Mouse (Mus musculus): ENCODE measurements around the gene Spata48.
A peak's percentile ranks its signal among the peaks of the same experiment; 100 is the strongest.

Gene Spata48

GRCm38 (mm10) chr11:11536295-11536694 lies 74.4 kb downstream of the Spata48 start:
- no peak for DNase-seq (ENCODE audit: low spot score in 2 of 2)

- no peak for DNase-seq (ENCODE audit: low spot score in 2 of 2)
Observed at GRCm38 (mm10) chr11:11545948-11546347, 84.1 kb downstream of the Spata48 start.

GRCm38 (mm10) chr11:11546903-11547511 lies 85.1 kb downstream of the Spata48 start:
- no peak for DNase-seq (ENCODE audit: low spot score in 2 of 2)

DNA sequence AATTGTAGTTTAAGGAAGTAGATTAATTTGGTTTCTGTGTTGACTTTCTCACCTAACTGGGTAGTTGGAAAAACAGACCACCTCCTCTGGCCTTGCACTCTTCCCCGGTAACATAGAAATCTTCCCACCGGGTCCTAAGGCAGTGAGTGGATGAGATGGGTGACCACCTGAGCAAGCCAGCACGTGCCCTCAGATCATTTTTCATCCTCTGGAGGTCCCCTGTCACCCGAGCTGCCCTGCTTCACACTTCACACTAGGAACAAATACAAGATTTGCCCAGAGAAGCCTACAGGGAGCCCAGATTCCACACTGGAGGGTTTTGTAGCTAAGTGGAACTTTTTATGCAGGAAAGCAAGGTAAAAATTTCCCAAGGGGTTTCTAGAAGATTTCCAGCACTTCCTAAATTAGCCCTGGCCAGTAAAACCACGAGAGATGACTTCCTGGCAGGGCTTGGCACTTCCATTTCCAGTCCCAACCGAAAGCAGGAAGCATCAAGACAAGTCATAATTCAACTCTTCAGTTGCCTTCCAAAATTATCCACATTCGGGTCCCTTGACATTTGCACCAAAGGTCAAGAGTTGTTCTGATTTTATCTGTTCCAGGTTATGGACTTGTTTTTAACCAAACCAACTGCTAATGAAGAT lies 85.8 kb downstream of the Spata48 start:
- DNase-seq (ENCODE audit: low spot score in 2 of 2): no peak

DNA sequence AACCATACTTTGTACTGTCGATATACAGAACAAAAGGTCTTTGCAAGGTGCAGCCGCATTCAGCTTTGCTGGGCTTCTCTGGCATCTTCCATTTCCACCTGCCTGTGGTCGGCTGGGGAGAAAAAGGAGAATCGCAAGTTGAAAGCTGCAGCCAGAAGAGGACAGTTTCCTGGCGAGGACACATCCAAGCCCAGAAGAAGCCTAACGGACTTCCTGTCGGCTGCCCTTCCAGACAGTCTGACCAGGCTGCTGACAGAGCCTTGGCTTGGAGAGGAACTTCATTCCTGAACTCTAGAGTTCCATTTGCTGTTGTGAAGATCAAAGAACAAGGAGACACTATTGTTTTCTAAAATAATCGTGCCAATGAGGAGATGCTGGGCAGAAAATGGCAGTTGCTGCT lies 93.7 kb downstream of the Spata48 start:
- DNase-seq (ENCODE audit: low spot score in 2 of 2): no peak

GRCm38 (mm10) chr11:11556186-11556585 lies 94.3 kb downstream of the Spata48 start:
- no peak for DNase-seq (ENCODE audit: low spot score in 2 of 2)

GRCm38 (mm10) chr11:11557173-11557967 lies 95.5 kb downstream of the Spata48 start:
- peak in 1 of 2 experiments; percentile 63 for DNase-seq (ENCODE audit: low spot score in 2 of 2)

DNA sequence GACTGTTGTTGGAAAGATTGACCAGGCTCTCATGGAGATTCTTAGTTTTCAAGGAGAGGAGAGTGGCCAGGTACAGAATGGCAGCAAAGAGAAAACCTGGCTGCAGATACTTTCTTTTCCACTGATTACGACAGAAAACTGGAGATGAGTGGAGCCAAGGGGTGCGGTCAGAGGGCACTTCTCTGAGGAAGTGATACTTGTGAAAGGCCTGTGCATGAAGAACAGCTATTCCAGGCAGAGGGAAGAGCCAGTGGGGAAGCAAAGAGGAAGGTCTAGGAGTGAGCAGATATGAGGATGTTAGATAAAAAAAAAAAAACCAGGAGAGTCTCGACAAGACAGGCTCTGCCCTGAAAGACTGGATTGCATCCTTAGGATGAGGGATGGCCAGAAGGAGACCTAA lies 96.8 kb downstream of the Spata48 start:
- no peak for DNase-seq (ENCODE audit: low spot score in 2 of 2)

GRCm38 (mm10) chr11:11559099-11559686 lies 97.3 kb downstream of the Spata48 start:
- no peak for DNase-seq (ENCODE audit: low spot score in 2 of 2)

DNA sequence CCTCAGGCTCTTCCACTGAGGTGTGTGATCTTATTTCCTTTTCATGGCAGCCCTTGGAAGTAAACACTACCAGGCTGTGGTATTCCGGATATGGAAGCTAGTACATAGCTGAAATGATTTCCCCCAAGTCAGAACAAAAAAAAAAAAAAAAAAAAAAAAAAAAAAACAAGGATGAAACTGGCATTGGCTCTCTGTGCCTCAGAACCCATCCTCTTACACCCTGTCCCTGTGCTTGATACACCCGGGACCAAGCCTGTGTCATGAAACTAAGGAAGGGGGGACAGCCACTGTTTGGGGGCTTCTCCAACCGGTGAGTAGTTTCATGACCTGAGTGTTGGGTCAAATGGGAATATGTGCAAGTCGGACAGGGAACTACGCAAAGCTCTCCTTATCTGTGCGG lies 99.2 kb downstream of the Spata48 start:
- DNase-seq (ENCODE audit: low spot score in 2 of 2): no peak

DNA sequence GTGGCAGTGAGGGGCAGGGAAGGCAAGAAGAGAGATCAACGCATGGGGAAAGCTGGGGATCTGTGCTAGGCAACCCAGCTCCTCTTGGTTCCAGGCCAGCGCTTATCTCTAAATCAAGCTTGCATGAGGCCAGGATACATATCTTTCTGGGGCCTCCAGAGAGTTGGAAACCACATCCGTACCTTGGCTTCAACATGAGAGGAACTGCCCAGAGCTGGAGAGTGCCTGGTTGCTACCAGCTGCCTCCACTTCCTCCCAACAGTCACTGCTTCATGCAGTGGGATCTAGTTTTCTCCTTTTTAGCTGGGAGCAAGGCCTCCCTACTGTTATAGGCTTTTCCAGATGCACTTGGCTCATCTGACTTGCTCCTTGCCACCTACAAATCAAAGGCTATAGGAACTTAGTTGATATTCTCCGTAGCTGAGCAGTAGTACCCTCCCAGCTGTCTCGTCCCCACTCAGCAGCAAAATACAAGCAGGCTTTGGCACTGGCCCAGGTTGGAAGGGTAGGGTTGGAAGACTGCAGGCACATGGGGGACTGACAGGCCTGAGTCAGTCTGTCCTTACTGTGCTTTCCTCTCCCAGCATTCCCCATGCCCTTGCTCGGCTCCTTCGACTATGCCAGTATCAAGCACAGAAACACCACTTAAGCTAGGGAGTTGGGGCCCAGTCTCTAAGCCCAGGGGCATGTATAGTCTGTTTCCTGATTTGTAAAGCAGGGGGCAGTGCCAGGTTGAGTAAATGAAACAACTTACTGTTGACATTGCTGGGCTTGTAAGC lies 102.6 kb downstream of the Spata48 start:
- no peak for DNase-seq (ENCODE audit: low spot score in 2 of 2)

Measured in left cerebral cortex, adult 9 months (tissue).